Mouse (Mus musculus) intestine, embryonic 16.5 days (tissue): Measurements from ENCODE around the gene Abhd14a. TPM values are rescaled to one million over a fixed set of nuclear protein-coding genes. Genes with fewer than 3 reads are reported as not detected.

Experiments
- ATAC-seq: fragments of 200-750 bp; cut with Nextera tagmentation; 2 replicates; pipeline ENCODE4 v1.8.0; 2017; ENCODE audit warnings: moderate TSS enrichment, moderate library complexity
- H3K27ac ChIP-seq: fragments of 300-500 bp; sonication (generic); 2 replicates; pipeline ENCODE4 v1.5.1; 2014; ENCODE audit warnings: mild to moderate bottlenecking, low read length
- H3K27me3 ChIP-seq: fragments of 300-500 bp; sonication (generic); replicated peaks from 2 replicates; pipeline ENCODE4 v1.6.1; 2014; ENCODE audit warnings: low read length, control low read depth, mixed read lengths; ENCODE audit not compliant: control insufficient read depth, insufficient read depth
- H3K36me3 ChIP-seq: fragments of 300-500 bp; sonication (generic); 2 replicates; pipeline ENCODE4 v1.6.1; 2014; ENCODE audit warnings: low read length, control low read depth; ENCODE audit not compliant: control insufficient read depth, insufficient read depth
- H3K4me1 ChIP-seq: fragments of 300-500 bp; sonication (generic); 2 replicates; pipeline ENCODE4 v1.6.1; 2014; ENCODE audit warnings: low read length, control low read depth, mixed read lengths; ENCODE audit not compliant: control insufficient read depth, insufficient read depth
- H3K4me2 ChIP-seq: fragments of 300-500 bp; sonication (generic); 2 replicates; pipeline ENCODE4 v1.6.1; 2014; ENCODE audit warnings: low read depth, low read length, control low read depth
- H3K4me3 ChIP-seq: fragments of 300-500 bp; sonication (generic); 2 replicates; pipeline ENCODE4 v1.5.1; 2014; ENCODE audit warnings: mild to moderate bottlenecking, low read length
- H3K9ac ChIP-seq: fragments of 300-500 bp; sonication (generic); 2 replicates; pipeline ENCODE4 v1.6.1; 2014; ENCODE audit warnings: low read depth, low read length
- H3K9me3 ChIP-seq: fragments of 300-500 bp; sonication (generic); 2 replicates; pipeline ENCODE4 v1.6.1; 2016; ENCODE audit warnings: low read length, control low read depth; ENCODE audit not compliant: control insufficient read depth
- WGBS: fragments of 180-500 bp; shearing (Covaris S2); extraction: QIAGEN DNeasy Blood & Tissue Kit; methylation state at CpG from one replicate; pipeline ENCODE4 v1.1.7; 2014; 5-methylcytosine and 5-hydroxymethylcytosine counted together
- polyA plus RNA-seq: library from polyadenylated mRNA; unstranded; fragments of >200 nt; fragmentation: Nextera tagmentation; extraction: Ambion mirVana; gene quantifications from 2 replicates; pipeline ENCODE4 v1.2.1, GENCODE M21; 2015

Abhd14a gene
- polyA plus RNA-seq, 1 experiment from 2014 or later: 52.0 TPM

GRCm38 (mm10) chr9:106477649-106478048, 30.2 kb upstream of the Abhd14a start:
- H3K4me1 ChIP-seq: peaks cover 40% of the 10 kb centered on the region
- peak overlapping the region; percentile 73 for H3K9ac ChIP-seq
- H3K36me3 ChIP-seq: peaks cover 6% of the 10 kb centered on the region; the same call in 1 of the 2 replicates
- H3K9me3 ChIP-seq: no peaks in the 10 kb centered on the region
- H3K27ac ChIP-seq: peak overlapping the region; percentile 41; the same call in 1 of the 2 replicates
- no peak for ATAC-seq
- H3K4me2 ChIP-seq: peak overlapping the region; percentile 92
- WGBS: 3% methylated on average over 16 of the region's 16 CpGs
- H3K27me3 ChIP-seq: no peaks in the 10 kb centered on the region
- H3K4me3 ChIP-seq: peak overlapping the region; percentile 87

GRCm38 (mm10) chr9:106476924-106477484, 29.5 kb upstream of the Abhd14a start, which contains the start of gene Parp3:
Gene Parp3 (minus strand): TSS chr9:106476949.
- H3K36me3 ChIP-seq: 0 out of 2 replicates have a peak, but pooled peaks cover 2% of the 10 kb centered on the region
- H3K4me1 ChIP-seq: peaks cover 44% of the 10 kb centered on the region
- H3K4me2 ChIP-seq: peak within 1 kb of the TSS; percentile 92
- peak within 1 kb of the TSS; percentile 87 for H3K4me3 ChIP-seq
- ATAC-seq: peak; percentile 99
- peak within 1 kb of the TSS; percentile 65 for H3K27ac ChIP-seq
- under 1% methylated on average over 41 of the region's 41 CpGs for WGBS
- H3K9me3 ChIP-seq: no peaks in the 10 kb centered on the region
- no peaks in the 10 kb centered on the region for H3K27me3 ChIP-seq
- H3K9ac ChIP-seq: peak within 1 kb of the TSS; percentile 73

- peak overlapping the region; percentile 60 for H3K9ac ChIP-seq
- ATAC-seq: peak; percentile 45
- peaks cover 50% of the 10 kb centered on the region for H3K4me1 ChIP-seq
Observed at GRCm38 (mm10) chr9:106476002-106476923, 28.8 kb upstream of the Abhd14a start.

GRCm38 (mm10) chr9:106475663-106476001, 28.2 kb upstream of the Abhd14a start, which contains the start of gene Rrp9:
Gene Rrp9 (plus strand): TSS chr9:106475963.
- no peak for ATAC-seq
- H3K27ac ChIP-seq: peak within 1 kb of the TSS; percentile 65
- H3K4me3 ChIP-seq: peak within 1 kb of the TSS; percentile 33
- WGBS: 89% methylated on average over 10 of the region's 10 CpGs
- H3K9me3 ChIP-seq: no peaks in the 10 kb centered on the region
- no peaks in the 10 kb centered on the region for H3K27me3 ChIP-seq
- H3K4me2 ChIP-seq: peak within 1 kb of the TSS; percentile 51
- peak within 1 kb of the TSS; percentile 60 for H3K9ac ChIP-seq
- peaks cover 50% of the 10 kb centered on the region for H3K4me1 ChIP-seq
- H3K36me3 ChIP-seq: no peaks in the 10 kb centered on the region

More at GRCm38 (mm10) chr9:106476002-106476923, 28.8 kb upstream of the Abhd14a start:
- H3K36me3 ChIP-seq: no peaks in the 10 kb centered on the region
- peak overlapping the region; percentile 65 for H3K27ac ChIP-seq
- H3K4me2 ChIP-seq: peak overlapping the region; percentile 51
- H3K27me3 ChIP-seq: no peaks in the 10 kb centered on the region
- H3K4me3 ChIP-seq: peak overlapping the region; percentile 33
- no peaks in the 10 kb centered on the region for H3K9me3 ChIP-seq
- WGBS: 23% methylated on average over 16 of the region's 16 CpGs

GRCm38 (mm10) chr9:106475046-106475445, 27.6 kb upstream of the Abhd14a start:
- H3K9me3 ChIP-seq: no peaks in the 10 kb centered on the region
- no peak overlapping the region for H3K4me2 ChIP-seq
- H3K36me3 ChIP-seq: no peaks in the 10 kb centered on the region
- ATAC-seq: no peak
- H3K27ac ChIP-seq: no peak overlapping the region
- peaks cover 50% of the 10 kb centered on the region for H3K4me1 ChIP-seq
- H3K27me3 ChIP-seq: no peaks in the 10 kb centered on the region
- no peak overlapping the region for H3K9ac ChIP-seq
- 67% methylated on average over 7 of the region's 7 CpGs for WGBS
- H3K4me3 ChIP-seq: no peak overlapping the region

- Histone ChIP-seq H3K4me2 (no peak overlapping the region), H3K27ac (no peak overlapping the region)
- ATAC-seq: no peak
Observed at GRCm38 (mm10) chr9:106474456-106474855, 27.0 kb upstream of the Abhd14a start.

GRCm38 (mm10) chr9:106473753-106474105, 26.3 kb upstream of the Abhd14a start:
- no peak for ATAC-seq
- no peak overlapping the region; the same call in 1 of the 2 replicates for H3K9ac ChIP-seq
- 74% methylated on average over 5 of the region's 5 CpGs for WGBS
- H3K4me3 ChIP-seq: no peak overlapping the region
- H3K9me3 ChIP-seq: no peaks in the 10 kb centered on the region
- H3K4me2 ChIP-seq: no peak overlapping the region
- no peak overlapping the region for H3K27ac ChIP-seq
- H3K4me1 ChIP-seq: peaks cover 50% of the 10 kb centered on the region
- H3K36me3 ChIP-seq: no peaks in the 10 kb centered on the region
- no peaks in the 10 kb centered on the region for H3K27me3 ChIP-seq

More at GRCm38 (mm10) chr9:106474456-106474855, 27.0 kb upstream of the Abhd14a start:
- Histone ChIP-seq H3K36me3 (no peaks in the 10 kb centered on the region), H3K27me3 (no peaks in the 10 kb centered on the region), H3K4me3 (no peak overlapping the region), H3K4me1 (peaks cover 50% of the 10 kb centered on the region), H3K9me3 (no peaks in the 10 kb centered on the region), H3K9ac (no peak overlapping the region; the same call in 1 of the 2 replicates)
- WGBS: 7% methylated on average over 6 of the region's 6 CpGs

- peaks cover 49% of the 10 kb centered on the region for H3K4me1 ChIP-seq
- H3K4me3 ChIP-seq: no peak overlapping the region
- 90% methylated on average over 16 of the region's 16 CpGs for WGBS
- no peaks in the 10 kb centered on the region for H3K27me3 ChIP-seq
- no peak for ATAC-seq
- H3K9ac ChIP-seq: no peak overlapping the region
- no peaks in the 10 kb centered on the region for H3K36me3 ChIP-seq
- H3K9me3 ChIP-seq: no peaks in the 10 kb centered on the region
- H3K27ac ChIP-seq: no peak overlapping the region
- no peak overlapping the region for H3K4me2 ChIP-seq
Observed at GRCm38 (mm10) chr9:106473081-106473752, 25.7 kb upstream of the Abhd14a start.

GRCm38 (mm10) chr9:106472321-106472720, 24.8 kb upstream of the Abhd14a start:
- WGBS: 57% methylated on average over 4 of the region's 4 CpGs
- Histone ChIP-seq H3K27me3 (no peaks in the 10 kb centered on the region), H3K27ac (peak overlapping the region; percentile 31; the same call in 1 of the 2 replicates), H3K9ac (0 out of 2 replicates have a peak overlapping the region, but pooled peaks have one; percentile 6), H3K4me2 (no peak overlapping the region), H3K4me3 (no peak overlapping the region), H3K9me3 (no peaks in the 10 kb centered on the region), H3K4me1 (peaks cover 43% of the 10 kb centered on the region), H3K36me3 (no peaks in the 10 kb centered on the region)
- ATAC-seq: no peak
